Mouse (Mus musculus): ENCODE measurements around the gene Ankle2. TPM values are rescaled to one million over a fixed set of nuclear protein-coding genes. Genes with fewer than 3 reads are reported as not detected.

Ankle2 gene
- total RNA-seq, 4 experiments from 2014 or later, result 34.5 to 42.7 (median 37.8) TPM

GRCm38 (mm10) chr5:110284536-110284935, 53.7 kb downstream of the Ankle2 start:
- no peak for DNase-seq (ENCODE audit: low spot score in 2 of 2)

GRCm38 (mm10) chr5:110285156-110285555, 54.4 kb downstream of the Ankle2 start:
- no peak for DNase-seq (ENCODE audit: low spot score in 2 of 2)

- DNase-seq (ENCODE audit: low spot score in 2 of 2), result peak; percentile 56 to 66
These were observed 55.1 kb downstream of the Ankle2 start, which contains the start of the genes Pxmp2 and Pole for GRCm38 (mm10) chr5:110285770-110286445. TSS of gene Pxmp2 (minus strand) at chr5:110286186. TSS of gene Pole (plus strand) at chr5:110286306.

- no peak for DNase-seq (ENCODE audit: low spot score in 2 of 2)
These were observed 55.8 kb downstream of the Ankle2 start for GRCm38 (mm10) chr5:110286446-110287083.

GRCm38 (mm10) chr5:110287084-110287475, 56.3 kb downstream of the Ankle2 start:
- no peak for DNase-seq (ENCODE audit: low spot score in 2 of 2)

GRCm38 (mm10) chr5:110291649-110292048, 60.8 kb downstream of the Ankle2 start:
- DNase-seq (ENCODE audit: low spot score in 2 of 2), result no peak

GRCm38 (mm10) chr5:110296637-110297036, 65.8 kb downstream of the Ankle2 start:
- no peak for DNase-seq (ENCODE audit: low spot score in 2 of 2)

GRCm38 (mm10) chr5:110300591-110300990, 69.8 kb downstream of the Ankle2 start:
- no peak for DNase-seq (ENCODE audit: low spot score in 2 of 2)

Other genes starting within 250 kb of the Ankle2 start
- gene Zfp932, start 234.5 kb upstream of the Ankle2 start, total RNA-seq (2022), result 10 to 100 TPM; 44.6 to 51.9 (median 47.2) TPM
- gene Gm17655, start 158.5 kb upstream of the Ankle2 start, total RNA-seq (2022), result 10 to 100 TPM; 13.0 to 14.4 (median 13.9) TPM
- 1 to 10 TPM in 2 of 4 experiments, under 1 TPM in 2; 0.61 to 2.1 (median 1.2) TPM for gene Gm35315, start 136.6 kb upstream of the Ankle2 start, total RNA-seq (2022)
- gene Plcxd1, start 131.0 kb upstream of the Ankle2 start, total RNA-seq (2022), result 10 to 100 TPM; 10.2 to 15.1 (median 14.1) TPM
- 10 to 100 TPM; 67.3 to 88.7 (median 83.2) TPM for gene Gtpbp6, start 122.8 kb upstream of the Ankle2 start, total RNA-seq (2022)
- 10 to 100 TPM; 15.0 to 19.2 (median 16.1) TPM for gene Zfp605, start 120.9 kb upstream of the Ankle2 start, total RNA-seq (2022)
- gene Chfr, start 95.2 kb upstream of the Ankle2 start, total RNA-seq (2022), result 10 to 100 TPM; 41.8 to 50.5 (median 45.1) TPM
- gene Golga3, start 54.3 kb upstream of the Ankle2 start, total RNA-seq (2022), result 10 to 100 TPM; 46.4 to 48.0 (median 46.5) TPM
- gene Pgam5, start 38.9 kb downstream of the Ankle2 start, total RNA-seq (2022), result 10 to 100 TPM; 50.0 to 60.1 (median 52.8) TPM
- 10 to 100 TPM in 1 of 4 experiments, 1 to 10 TPM in 3; 6.8 to 10.8 (median 8.8) TPM for gene Pxmp2, start 55.2 kb downstream of the Ankle2 start, total RNA-seq (2022)
- 1 to 10 TPM; 1.4 to 2.4 (median 1.9) TPM for gene Pole, start 55.3 kb downstream of the Ankle2 start, total RNA-seq (2022)
- gene P2rx2, start 112.2 kb downstream of the Ankle2 start, total RNA-seq (2022), result under 1 TPM in 1 of 4 experiments, not detected in 3; 0.32 TPM
- not detected for gene Lrcol1, start 113.7 kb downstream of the Ankle2 start, total RNA-seq (2022)
- gene Fbrsl1, start 217.5 kb downstream of the Ankle2 start, total RNA-seq (2022), result 10 to 100 TPM; 60.3 to 72.8 (median 66.9) TPM

Data from left cerebral cortex, adult 8-10 months (tissue).